Mouse (Mus musculus) MN1 (cell line): ENCODE measurements around the gene BC048403.

Experiments used
- DNase-seq: peaks from one replicate; pipeline ENCODE4 v3.0.0-alpha.2; 2016; ENCODE audit warnings: low spot score

Gene BC048403

GRCm38 (mm10) chr10:121739548-121740505 lies at the start of gene BC048403:
Gene BC048403 (plus strand): TSS chr10:121739937.
- peak; percentile 95 for DNase-seq

GRCm38 (mm10) chr10:121692944-121693579 lies 46.7 kb upstream of the BC048403 start:
- DNase-seq: no peak

- no peak for DNase-seq
These were observed 45.2 kb upstream of the BC048403 start for GRCm38 (mm10) chr10:121694567-121694966.

- DNase-seq: peak; percentile 79
These were observed 38.2 kb upstream of the BC048403 start for GRCm38 (mm10) chr10:121701296-121702248.

- DNase-seq: no peak
These were observed 36.1 kb upstream of the BC048403 start for GRCm38 (mm10) chr10:121703619-121704018.

GRCm38 (mm10) chr10:121704871-121705270 lies 34.9 kb upstream of the BC048403 start:
- DNase-seq: no peak

- DNase-seq: no peak
These were observed 34.2 kb upstream of the BC048403 start for GRCm38 (mm10) chr10:121705399-121706163.

- no peak for DNase-seq
These were observed 22.9 kb upstream of the BC048403 start for GRCm38 (mm10) chr10:121716862-121717261.

GRCm38 (mm10) chr10:121718896-121719585 lies 20.7 kb upstream of the BC048403 start:
- no peak for DNase-seq

GRCm38 (mm10) chr10:121720701-121721100 lies 19.0 kb upstream of the BC048403 start:
- DNase-seq: no peak

GRCm38 (mm10) chr10:121726505-121726904 lies 13.2 kb upstream of the BC048403 start:
- DNase-seq: no peak

GRCm38 (mm10) chr10:121727151-121727550 lies 12.6 kb upstream of the BC048403 start:
- no peak for DNase-seq

- DNase-seq: no peak
These were observed 11.5 kb upstream of the BC048403 start for GRCm38 (mm10) chr10:121728226-121728625.

- DNase-seq: no peak
These were observed 8.6 kb upstream of the BC048403 start for GRCm38 (mm10) chr10:121731048-121731725.

GRCm38 (mm10) chr10:121732542-121732941 lies 7.2 kb upstream of the BC048403 start:
- DNase-seq: no peak

GRCm38 (mm10) chr10:121737256-121737655 lies 2.5 kb upstream of the BC048403 start:
- no peak for DNase-seq

GRCm38 (mm10) chr10:121742336-121742735 lies 2.6 kb downstream of the BC048403 start:
- DNase-seq: no peak

GRCm38 (mm10) chr10:121750175-121750574 lies 10.4 kb downstream of the BC048403 start:
- no peak for DNase-seq

- no peak for DNase-seq
These were observed 14.5 kb downstream of the BC048403 start for GRCm38 (mm10) chr10:121754237-121754636.

GRCm38 (mm10) chr10:121755822-121756221 lies 16.1 kb downstream of the BC048403 start:
- no peak for DNase-seq
